Mouse (Mus musculus) frontal cortex, postnatal 10 days (tissue): Measurements from ENCODE around the gene Opn4.
A peak's percentile ranks its signal among the peaks of the same experiment; 100 is the strongest.

Experiments
- DNase-seq, 2 experiments: peaks; one replicate each; pipeline ENCODE4 v3.0.0; 2022; ENCODE audit warnings: low spot score in 2 of 2, mixed read lengths in 1 of 2

Gene Opn4

GRCm38 (mm10) chr14:34599941-34600340 lies at the start of gene Opn4:
Gene Opn4, minus strand, starts transcription at chr14:34600142.
- DNase-seq: no peak

- DNase-seq: no peak
Measured at GRCm38 (mm10) chr14:34647870-34648475, 48.0 kb upstream of the Opn4 start.

- no peak for DNase-seq
Measured at GRCm38 (mm10) chr14:34644140-34644539, 44.2 kb upstream of the Opn4 start.

DNA sequence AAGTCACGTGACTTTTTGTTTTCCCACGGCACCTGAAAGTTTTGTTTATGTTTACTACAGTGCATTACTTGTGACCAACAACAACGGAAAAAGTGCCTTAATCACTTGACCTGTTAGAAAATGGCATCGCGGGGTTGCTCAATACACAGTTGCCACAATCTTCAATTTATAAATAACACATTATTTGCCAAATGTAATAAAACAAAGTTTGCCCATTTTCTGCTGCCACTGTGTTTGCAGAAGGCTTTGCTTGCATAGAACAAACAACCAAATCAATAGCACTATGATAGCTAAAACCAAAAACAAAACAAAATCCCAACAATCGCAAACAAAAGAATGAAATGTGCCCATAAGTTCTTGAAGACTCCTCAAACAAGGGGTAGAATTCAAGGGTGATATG lies 35.8 kb upstream of the Opn4 start:
- no peak for DNase-seq

GRCm38 (mm10) chr14:34635192-34635591 lies 35.2 kb upstream of the Opn4 start:
- DNase-seq: no peak

DNA sequence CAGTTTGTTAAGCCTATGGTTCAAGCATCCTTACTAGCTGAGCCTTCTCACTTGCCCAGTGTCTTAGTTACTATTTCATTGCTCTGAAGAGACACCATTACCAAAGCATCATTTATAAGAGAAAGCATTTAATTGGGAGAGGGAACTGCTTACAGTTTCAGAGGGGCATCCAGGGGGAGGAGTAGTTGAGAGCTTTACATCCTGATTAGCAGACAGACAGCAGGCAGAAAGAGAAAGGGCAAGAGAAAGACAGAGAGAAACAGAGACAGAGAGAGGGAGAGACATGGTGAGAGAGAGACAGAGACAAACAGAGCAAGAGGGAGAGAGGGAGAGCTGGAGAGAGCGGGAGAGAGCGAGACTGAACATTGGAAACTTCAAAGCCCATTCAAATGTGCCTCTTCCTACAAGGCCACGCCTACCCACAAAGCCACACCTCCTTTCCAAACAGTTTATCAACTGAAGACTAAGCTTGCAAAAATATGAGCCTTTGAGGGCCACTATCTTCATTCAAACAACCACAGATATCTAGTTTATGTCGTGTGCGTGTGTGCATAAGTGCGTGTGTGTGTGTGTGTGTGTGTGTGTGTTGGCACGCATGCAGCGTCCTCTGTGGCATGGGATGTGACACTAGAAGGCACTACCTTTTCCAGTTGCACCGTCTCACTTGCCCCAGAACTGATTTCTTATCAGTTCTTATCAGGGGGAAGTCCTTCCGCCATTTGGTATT lies 32.9 kb upstream of the Opn4 start:
- no peak for DNase-seq

DNA sequence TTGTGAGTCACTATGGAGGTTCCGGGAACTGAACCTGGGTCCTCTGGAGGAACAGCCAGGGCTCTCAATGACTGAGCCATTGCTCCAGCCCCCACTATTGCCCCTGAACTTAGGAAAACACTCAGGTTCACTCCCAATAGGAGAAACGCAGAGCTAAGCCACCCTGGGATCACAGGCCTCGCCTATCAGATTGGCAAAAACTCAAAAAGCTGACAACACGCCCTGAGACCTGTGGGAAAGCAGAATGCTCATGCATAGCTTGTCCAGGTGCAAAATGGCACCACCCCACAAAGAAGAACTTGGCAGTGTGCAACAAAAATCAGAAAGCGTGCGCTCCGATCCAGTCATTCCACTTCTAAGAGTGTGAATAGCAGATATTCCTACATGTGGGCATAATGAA lies 26.9 kb upstream of the Opn4 start:
- DNase-seq: no peak

GRCm38 (mm10) chr14:34623531-34624210 lies 23.7 kb upstream of the Opn4 start:
- DNase-seq: no peak

DNA sequence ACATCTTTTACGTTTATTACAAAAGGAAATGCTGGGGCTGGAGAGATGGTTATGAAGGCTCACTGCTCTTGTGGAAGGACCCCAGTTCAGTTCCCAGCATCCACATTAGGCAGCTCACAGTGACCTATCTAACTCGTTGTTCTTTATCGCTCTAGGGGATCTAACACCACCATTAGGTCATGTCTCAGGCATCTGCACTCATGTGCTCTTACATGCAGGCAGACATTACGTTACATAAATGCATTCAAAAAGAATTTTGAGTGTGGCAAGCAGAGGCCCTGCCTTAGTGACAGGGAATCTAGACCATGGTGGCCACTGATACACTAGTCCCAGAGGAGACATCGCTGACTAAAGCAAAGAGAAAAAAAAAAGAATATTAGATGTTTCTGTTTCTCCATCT lies 23.1 kb upstream of the Opn4 start:
- DNase-seq: no peak

GRCm38 (mm10) chr14:34620611-34621376 lies 20.9 kb upstream of the Opn4 start:
- DNase-seq: peak in 1 of 2 experiments; percentile 22

DNA sequence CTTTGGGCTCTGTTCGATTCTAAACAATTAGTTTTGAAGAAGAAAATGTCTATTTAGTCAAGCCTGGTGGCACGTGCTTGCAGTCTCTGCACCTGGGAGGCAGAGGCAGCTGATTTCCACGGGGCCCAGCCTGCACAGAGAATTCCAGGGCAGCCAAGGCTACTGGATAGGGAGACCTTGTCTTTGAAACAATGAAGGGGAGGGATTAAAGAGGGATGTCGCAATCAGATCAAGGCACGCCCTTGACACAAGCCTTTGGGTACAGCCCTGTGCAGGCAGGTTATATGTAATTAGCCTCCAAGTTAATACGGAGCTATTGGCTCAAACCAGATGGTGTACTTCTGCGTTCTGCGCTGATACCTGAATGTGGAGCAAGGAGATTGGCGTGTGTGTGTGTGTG lies 18.9 kb upstream of the Opn4 start:
- no peak for DNase-seq

GRCm38 (mm10) chr14:34616821-34617220 lies 16.9 kb upstream of the Opn4 start:
- peak; percentile 48 to 78 for DNase-seq

GRCm38 (mm10) chr14:34615625-34616024 lies 15.7 kb upstream of the Opn4 start:
- no peak for DNase-seq

GRCm38 (mm10) chr14:34615082-34615481 lies 15.1 kb upstream of the Opn4 start:
- DNase-seq: no peak

GRCm38 (mm10) chr14:34614551-34614950 lies 14.6 kb upstream of the Opn4 start:
- no peak for DNase-seq

GRCm38 (mm10) chr14:34613523-34613922 lies 13.6 kb upstream of the Opn4 start:
- DNase-seq: no peak

DNA sequence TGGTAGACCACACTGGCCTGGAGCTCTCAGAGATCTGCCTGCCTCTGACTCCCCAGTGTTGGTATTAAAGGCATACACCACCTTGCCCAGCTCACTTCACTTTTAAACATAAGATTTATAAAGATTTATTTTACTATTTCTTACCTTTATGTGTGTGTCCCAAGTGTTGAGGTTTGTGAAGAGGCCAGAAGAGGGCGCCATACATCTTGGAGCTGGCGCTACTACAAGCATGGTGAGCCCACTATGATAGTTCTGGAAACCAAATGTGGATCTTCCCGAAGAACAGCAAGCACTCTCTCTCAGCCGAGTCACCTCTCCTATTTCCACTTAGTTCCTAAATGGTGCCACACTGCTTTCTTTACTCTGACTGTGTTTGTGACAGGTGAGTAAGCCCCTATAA lies 12.3 kb upstream of the Opn4 start:
- DNase-seq: no peak

DNA sequence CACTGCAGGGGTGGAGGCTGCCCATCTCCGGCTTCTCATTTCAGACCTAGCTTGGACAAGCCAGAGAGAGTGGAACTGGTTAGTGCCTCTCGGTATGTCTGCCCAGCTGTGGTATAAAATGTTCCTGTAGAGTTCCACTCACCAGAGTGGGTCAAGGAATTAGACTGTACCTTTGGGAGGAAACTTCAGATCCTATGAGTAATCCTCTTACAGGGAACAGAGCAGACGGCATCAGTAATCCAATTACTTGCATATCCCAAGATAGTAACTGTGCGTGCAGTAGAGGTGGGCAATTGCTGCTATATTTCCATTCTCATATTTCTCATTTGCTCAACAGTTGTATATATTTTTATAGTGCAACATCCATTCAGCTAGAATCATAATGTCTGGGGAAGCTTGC lies 11.6 kb upstream of the Opn4 start:
- DNase-seq: no peak

DNA sequence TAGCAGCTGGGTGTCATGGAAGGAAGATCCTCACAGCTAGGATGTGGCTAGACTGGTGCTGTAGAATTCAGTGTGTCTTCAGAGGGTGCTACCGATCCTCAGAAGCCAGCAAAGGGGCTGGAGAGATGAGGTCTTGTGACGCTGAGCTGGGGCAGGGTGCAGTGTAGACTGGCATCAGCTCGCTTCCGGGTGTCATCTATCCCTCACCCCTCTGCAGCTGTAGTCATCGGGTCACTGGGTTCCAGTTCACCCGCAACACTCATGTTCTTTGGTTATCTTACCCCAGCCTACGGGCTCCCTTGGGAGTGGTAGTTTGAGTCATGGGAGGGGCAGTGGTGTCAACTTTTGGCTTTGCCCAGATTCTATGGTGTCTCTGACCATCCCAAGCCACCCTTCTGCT lies 2.0 kb upstream of the Opn4 start:
- no peak for DNase-seq

GRCm38 (mm10) chr14:34595596-34596255 lies 4.2 kb downstream of the Opn4 start:
- DNase-seq: no peak

GRCm38 (mm10) chr14:34591741-34592535 lies 8.0 kb downstream of the Opn4 start:
- no peak for DNase-seq
